Mouse (Mus musculus) kidney, embryonic 14.5 days (tissue): ENCODE results near the gene Cdkal1. TPM values are rescaled to one million over a fixed set of nuclear protein-coding genes. Genes with fewer than 3 reads are reported as not detected.

Experiments
- ATAC-seq: fragments of 200-750 bp; cut with Nextera tagmentation; 2 replicates; pipeline ENCODE4 v1.8.0; 2017; ENCODE audit warnings: moderate number of reproducible peaks, mild to moderate bottlenecking, moderate TSS enrichment, moderate library complexity; ENCODE audit not compliant: low FRiP score, low TSS enrichment
- H3K27ac ChIP-seq: fragments of 300-500 bp; sonication (generic); 2 replicates; pipeline ENCODE4 v1.5.1; 2014; ENCODE audit warnings: low read depth, mild to moderate bottlenecking, low read length, moderate library complexity, mixed read lengths
- H3K27me3 ChIP-seq: fragments of 300-500 bp; sonication (generic); 2 replicates; pipeline ENCODE4 v1.6.1; 2014; ENCODE audit warnings: mild to moderate bottlenecking, low read length; ENCODE audit not compliant: control insufficient read depth, insufficient read depth
- H3K36me3 ChIP-seq: fragments of 300-500 bp; sonication (generic); 2 replicates; pipeline ENCODE4 v1.6.1; 2014; ENCODE audit warnings: low read length, mixed read lengths; ENCODE audit not compliant: control insufficient read depth, insufficient read depth
- H3K4me1 ChIP-seq: fragments of 300-500 bp; sonication (generic); 2 replicates; pipeline ENCODE4 v1.6.1; 2014; ENCODE audit warnings: low read length, mixed read lengths; ENCODE audit not compliant: control insufficient read depth, insufficient read depth
- H3K4me2 ChIP-seq: fragments of 300-500 bp; sonication (generic); replicated peaks from 2 replicates; pipeline ENCODE4 v1.6.1; 2014; ENCODE audit warnings: low read depth, mild to moderate bottlenecking, low read length
- H3K4me3 ChIP-seq: fragments of 300-500 bp; sonication (generic); 2 replicates; pipeline ENCODE4 v1.5.1; 2014; ENCODE audit warnings: mild to moderate bottlenecking, low read length
- H3K9ac ChIP-seq: fragments of 300-500 bp; sonication (generic); 2 replicates; pipeline ENCODE4 v1.6.1; 2014; ENCODE audit warnings: low read depth, mild to moderate bottlenecking, low read length, moderate library complexity
- H3K9me3 ChIP-seq: fragments of 300-500 bp; sonication (generic); 2 replicates; pipeline ENCODE4 v1.6.1; 2016; ENCODE audit warnings: low read length; ENCODE audit not compliant: control insufficient read depth
- WGBS: fragments of 180-500 bp; shearing (Covaris S2); extraction: QIAGEN DNeasy Blood & Tissue Kit; methylation state at CpG from one replicate; pipeline ENCODE4 v1.1.7; 2014; 5-methylcytosine and 5-hydroxymethylcytosine counted together
- polyA plus RNA-seq: library from polyadenylated mRNA; unstranded; fragments of >200 nt; fragmentation: Nextera tagmentation; extraction: Ambion mirVana; gene quantifications from 2 replicates; pipeline ENCODE4 v1.2.1, GENCODE M21; 2014

Cdkal1 gene
- polyA plus RNA-seq, 1 experiment from 2014 or later: 35.9 TPM

DNA sequence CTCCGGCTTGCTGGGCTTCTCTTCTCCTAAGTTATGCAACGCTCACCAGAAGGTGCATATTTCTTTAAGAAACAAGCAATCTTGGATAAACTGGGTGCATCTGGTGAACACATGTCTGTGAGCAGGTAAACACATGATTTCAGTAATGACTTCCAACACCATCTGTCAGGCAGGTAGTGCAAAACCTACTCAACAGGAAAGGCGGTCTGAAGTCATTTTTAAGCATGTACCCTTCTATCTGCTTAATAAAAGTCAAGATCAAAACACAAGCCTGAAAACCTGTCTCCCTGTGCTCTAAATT lies 108.2 kb downstream of the Cdkal1 start:
- H3K27ac ChIP-seq: no peak overlapping the region
- WGBS: 80% methylated on average over 3 of the region's 3 CpGs

DNA sequence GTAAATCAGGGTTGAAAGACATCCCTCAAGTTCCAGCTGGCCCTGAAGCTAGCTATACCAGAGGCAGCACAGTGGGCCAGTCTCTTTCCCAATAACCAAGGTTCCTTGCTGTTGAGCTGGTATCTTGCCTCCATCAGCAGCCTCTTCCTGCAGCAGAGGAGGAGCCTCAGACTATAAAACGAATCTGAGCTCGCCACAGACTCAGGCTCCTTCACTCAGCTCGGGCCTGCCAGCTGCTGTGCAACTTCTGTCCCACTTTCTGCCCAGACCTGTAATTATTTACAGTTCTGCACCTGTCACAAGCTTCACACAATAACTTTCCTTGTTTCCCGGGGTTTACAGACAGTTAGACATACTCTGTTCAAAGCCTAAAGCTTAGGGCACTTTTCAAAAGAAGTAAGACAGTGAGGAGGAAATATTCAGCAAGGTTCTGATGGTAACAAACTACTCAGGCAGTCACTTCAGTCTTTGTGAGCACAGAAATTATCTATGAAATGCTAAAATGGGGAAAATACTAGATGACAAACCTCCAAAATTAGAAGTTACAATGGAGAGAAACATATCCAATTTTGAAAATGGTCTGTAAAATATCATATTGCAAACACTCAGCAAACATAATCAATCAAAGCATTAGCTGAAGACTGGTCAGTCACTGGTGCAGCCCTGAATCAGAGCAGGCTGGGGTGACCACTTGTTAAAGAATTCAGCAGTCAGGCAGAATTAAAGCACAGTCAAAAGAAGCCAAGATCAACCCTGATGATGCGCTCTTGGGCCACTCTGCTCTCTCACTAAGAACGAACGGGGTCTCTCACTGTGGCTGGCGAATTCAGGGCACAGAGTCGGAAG lies 108.8 kb downstream of the Cdkal1 start:
- H3K27ac ChIP-seq: no peak overlapping the region; the same call in 1 of the 2 replicates
- no peak; the same call in 1 of the 2 replicates for ATAC-seq
- H3K9ac ChIP-seq: no peak overlapping the region
- 57% methylated on average over 9 of the region's 9 CpGs for WGBS
- no peak overlapping the region for H3K4me2 ChIP-seq
- no peaks in the 10 kb centered on the region for H3K9me3 ChIP-seq
- 0 out of 2 replicates have a peak, but pooled peaks cover 3% of the 10 kb centered on the region for H3K4me1 ChIP-seq
- no peak overlapping the region for H3K4me3 ChIP-seq
- H3K27me3 ChIP-seq: no peaks in the 10 kb centered on the region
- H3K36me3 ChIP-seq: no peaks in the 10 kb centered on the region

More for the DNA sequence above, 108.2 kb downstream of the Cdkal1 start:
- Histone ChIP-seq H3K4me3 (no peak overlapping the region), H3K27me3 (no peaks in the 10 kb centered on the region), H3K4me2 (no peak overlapping the region), H3K36me3 (no peaks in the 10 kb centered on the region), H3K4me1 (0 out of 2 replicates have a peak, but pooled peaks cover 3% of the 10 kb centered on the region), H3K9ac (no peak overlapping the region), H3K9me3 (no peaks in the 10 kb centered on the region)
- ATAC-seq: no peak

DNA sequence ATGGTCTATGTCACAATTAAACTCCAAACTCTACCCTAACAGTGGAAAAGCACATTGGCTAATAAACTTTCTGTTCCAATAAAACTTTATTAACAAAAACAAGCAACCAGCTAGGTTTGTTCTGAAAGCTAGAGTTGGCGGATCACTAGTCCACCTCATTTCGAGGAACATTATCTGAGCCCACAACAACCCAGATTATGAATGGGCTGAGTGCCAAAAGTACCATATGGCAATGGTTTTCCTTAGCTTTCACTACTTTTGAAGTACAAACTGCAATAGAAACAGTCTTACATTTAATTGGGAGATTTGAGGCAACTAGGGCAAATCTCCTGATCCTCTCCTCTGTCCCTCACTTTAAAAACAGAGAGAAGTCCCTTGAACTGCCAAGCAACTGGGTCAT lies 110.4 kb downstream of the Cdkal1 start:
- H3K9ac ChIP-seq: no peak overlapping the region
- H3K9me3 ChIP-seq: no peaks in the 10 kb centered on the region
- H3K4me2 ChIP-seq: no peak overlapping the region
- no peak overlapping the region for H3K27ac ChIP-seq
- 81% methylated on average over 2 of the region's 2 CpGs for WGBS
- no peak for ATAC-seq
- H3K36me3 ChIP-seq: no peaks in the 10 kb centered on the region
- H3K27me3 ChIP-seq: no peaks in the 10 kb centered on the region
- 0 out of 2 replicates have a peak, but pooled peaks cover 3% of the 10 kb centered on the region for H3K4me1 ChIP-seq
- no peak overlapping the region for H3K4me3 ChIP-seq

DNA sequence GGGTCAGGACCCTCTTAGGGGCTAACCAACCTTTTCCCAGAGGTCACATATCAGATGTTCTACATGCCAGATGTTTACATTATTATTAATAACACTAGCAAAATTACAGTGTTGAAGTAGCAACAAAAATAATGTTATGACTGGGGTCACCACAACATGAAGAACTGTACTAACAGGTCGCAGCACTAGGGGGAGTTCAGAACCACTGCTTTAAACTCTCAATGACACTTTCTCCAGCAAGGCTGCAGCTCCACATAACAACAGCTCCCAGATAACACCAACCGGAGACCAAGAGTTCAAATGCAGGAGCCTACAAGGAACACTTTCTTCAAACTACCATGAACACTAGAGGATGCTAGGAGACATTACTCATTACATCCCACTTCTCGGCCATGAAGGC lies 111.3 kb downstream of the Cdkal1 start:
- Histone ChIP-seq H3K4me1 (0 out of 2 replicates have a peak, but pooled peaks cover 3% of the 10 kb centered on the region), H3K27me3 (no peaks in the 10 kb centered on the region), H3K4me2 (no peak overlapping the region), H3K27ac (no peak overlapping the region), H3K36me3 (no peaks in the 10 kb centered on the region), H3K9ac (no peak overlapping the region), H3K4me3 (no peak overlapping the region), H3K9me3 (no peaks in the 10 kb centered on the region)
- no peak for ATAC-seq
- WGBS: 83% methylated on average over 3 of the region's 3 CpGs

DNA sequence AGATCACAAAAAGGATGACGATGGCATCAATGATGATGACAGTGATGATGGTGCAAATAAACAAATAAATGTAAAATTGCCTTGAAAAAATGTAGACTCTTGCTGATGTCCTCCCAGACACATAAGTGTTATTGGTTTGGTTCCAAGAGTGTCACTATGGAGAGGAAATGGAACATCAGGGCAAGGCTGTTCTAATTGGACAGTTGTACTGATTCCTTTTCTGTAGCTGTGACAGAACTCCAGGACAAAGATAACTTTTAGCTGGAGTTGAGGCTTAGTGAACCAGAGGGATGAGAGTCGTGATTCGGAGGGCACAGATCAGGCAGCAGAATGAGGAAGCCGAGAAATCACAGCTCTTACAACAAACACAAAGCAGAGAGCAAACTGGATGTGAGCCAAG lies 111.7 kb downstream of the Cdkal1 start:
- Histone ChIP-seq H3K36me3 (no peaks in the 10 kb centered on the region), H3K27me3 (no peaks in the 10 kb centered on the region), H3K4me2 (no peak overlapping the region), H3K4me1 (0 out of 2 replicates have a peak, but pooled peaks cover 3% of the 10 kb centered on the region), H3K9me3 (no peaks in the 10 kb centered on the region), H3K27ac (no peak overlapping the region), H3K4me3 (no peak overlapping the region), H3K9ac (no peak overlapping the region)
- 71% methylated on average over 4 of the region's 4 CpGs for WGBS
- no peak for ATAC-seq

DNA sequence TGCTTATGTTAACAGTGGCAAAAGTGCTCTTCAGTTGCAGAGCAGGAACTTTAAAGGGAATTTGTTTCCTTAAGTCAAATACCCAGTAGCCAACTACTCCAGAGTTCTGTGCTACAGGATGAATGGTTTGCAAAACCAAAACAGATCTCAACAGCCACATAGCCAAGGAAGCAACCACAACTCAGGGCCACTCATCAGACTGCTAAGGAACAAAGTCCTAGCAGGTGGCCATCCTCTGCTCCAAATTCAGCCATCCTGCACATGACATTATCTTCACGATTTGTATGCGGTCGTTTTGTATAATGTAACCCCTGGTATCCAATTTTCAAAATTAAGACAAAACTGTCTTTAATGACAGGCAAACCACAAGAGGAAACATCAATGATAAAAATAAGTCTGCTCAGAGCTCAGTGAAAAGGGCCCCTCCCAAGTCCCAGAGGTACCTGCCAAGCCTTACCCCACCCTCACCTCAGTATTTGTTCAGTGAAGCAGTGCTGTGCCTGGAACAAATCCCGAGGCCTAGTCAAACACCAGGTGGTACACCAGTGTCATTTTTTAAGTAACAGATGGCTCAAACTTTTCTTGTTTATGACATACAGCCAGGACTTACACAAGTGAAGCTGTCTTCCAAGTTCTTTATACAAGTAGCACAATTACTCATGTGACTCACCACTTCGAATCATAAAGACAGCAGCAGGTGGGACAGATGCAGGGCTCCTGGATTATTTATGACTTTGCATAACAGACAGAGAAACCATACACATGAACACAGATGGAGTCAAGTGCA lies 117.6 kb downstream of the Cdkal1 start:
- WGBS: 76% methylated on average over 5 of the region's 5 CpGs
- Histone ChIP-seq H3K9ac (no peak overlapping the region), H3K4me3 (no peak overlapping the region), H3K36me3 (no peaks in the 10 kb centered on the region), H3K27me3 (no peaks in the 10 kb centered on the region), H3K4me2 (no peak overlapping the region), H3K27ac (no peak overlapping the region), H3K4me1 (no peaks in the 10 kb centered on the region), H3K9me3 (no peaks in the 10 kb centered on the region)
- no peak for ATAC-seq

DNA sequence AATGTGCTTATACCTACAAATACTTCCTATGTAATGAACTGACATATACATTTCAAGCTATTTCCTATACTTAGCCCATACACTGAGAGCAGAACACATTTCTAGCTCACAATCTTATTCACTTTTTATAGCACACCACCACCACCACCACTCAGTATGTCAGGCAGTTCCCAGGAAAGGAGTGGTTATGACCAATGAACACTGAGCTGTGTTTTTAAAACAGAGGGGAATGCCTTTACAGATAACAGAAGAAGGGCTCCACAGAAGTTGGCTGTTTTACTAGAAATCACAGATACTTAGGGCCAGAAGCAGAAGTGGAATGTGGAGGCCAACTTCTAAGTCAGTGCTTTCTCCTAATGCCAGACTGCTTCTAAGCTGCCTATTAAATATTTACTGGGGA lies 121.0 kb downstream of the Cdkal1 start:
- Histone ChIP-seq H3K27ac (no peak overlapping the region), H3K9me3 (no peaks in the 10 kb centered on the region), H3K9ac (no peak overlapping the region), H3K4me2 (no peak overlapping the region), H3K36me3 (no peaks in the 10 kb centered on the region), H3K4me3 (no peak overlapping the region), H3K27me3 (no peaks in the 10 kb centered on the region), H3K4me1 (no peaks in the 10 kb centered on the region)
- no peak for ATAC-seq

DNA sequence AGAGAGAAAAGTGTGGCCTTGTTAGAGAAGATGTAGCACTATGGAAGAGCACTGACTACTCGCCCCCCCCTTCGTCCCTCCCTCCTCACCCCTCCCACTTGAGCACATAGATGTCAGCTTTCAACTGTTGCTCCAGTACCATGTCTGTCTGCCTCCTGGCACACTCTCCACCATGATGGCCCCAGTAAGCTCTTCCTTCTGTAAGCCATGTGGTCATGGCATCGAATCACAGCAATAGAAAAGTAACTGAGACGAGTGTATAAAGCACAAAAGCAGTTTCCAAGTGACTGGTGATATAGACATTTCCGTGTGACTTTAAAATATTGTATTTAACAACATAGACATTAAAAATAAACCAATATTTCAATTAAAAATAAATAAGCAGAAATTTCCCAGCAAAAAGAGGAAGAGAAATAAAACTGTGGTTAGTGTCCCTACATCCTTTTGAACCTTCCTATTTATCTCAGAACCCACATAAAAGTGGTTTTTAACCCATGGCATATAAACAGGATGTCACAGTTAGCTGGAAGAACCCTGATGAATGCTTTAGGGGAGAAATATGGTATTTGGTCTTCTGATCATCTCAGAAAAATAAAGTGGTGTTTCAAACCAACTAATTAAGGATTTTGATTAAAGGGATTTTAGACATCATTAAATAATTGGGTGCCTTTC lies 129.2 kb downstream of the Cdkal1 start:
- Histone ChIP-seq H3K9me3 (no peaks in the 10 kb centered on the region), H3K27me3 (no peaks in the 10 kb centered on the region), H3K4me3 (no peak overlapping the region), H3K4me2 (no peak overlapping the region), H3K9ac (no peak overlapping the region), H3K4me1 (no peaks in the 10 kb centered on the region), H3K27ac (no peak overlapping the region), H3K36me3 (no peaks in the 10 kb centered on the region)
- ATAC-seq: no peak
- 93% methylated on average over 5 of the region's 5 CpGs for WGBS

DNA sequence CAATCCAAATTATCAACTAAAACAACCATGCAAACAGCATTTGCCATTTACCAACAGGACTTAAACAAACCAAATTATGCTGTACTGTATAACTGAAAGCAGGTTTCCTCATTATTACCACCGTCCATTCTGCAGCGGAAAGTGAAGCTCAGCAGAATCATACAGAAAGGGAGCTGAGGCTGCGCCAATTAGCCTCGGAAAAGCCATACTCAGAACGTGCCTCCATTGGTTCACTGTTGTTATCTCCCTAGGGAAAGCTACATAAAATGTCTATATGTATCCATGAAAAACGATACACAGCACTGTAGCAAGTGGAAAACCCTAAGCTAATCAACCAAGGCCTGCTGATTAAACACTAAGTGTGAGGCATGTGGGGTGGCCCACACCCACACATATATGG lies 130.6 kb downstream of the Cdkal1 start:
- H3K4me2 ChIP-seq: no peak overlapping the region
- WGBS: 86% methylated on average over 6 of the region's 6 CpGs
- H3K9ac ChIP-seq: no peak overlapping the region
- H3K4me3 ChIP-seq: no peak overlapping the region
- no peak for ATAC-seq
- H3K9me3 ChIP-seq: no peaks in the 10 kb centered on the region
- H3K27ac ChIP-seq: no peak overlapping the region
- no peaks in the 10 kb centered on the region for H3K36me3 ChIP-seq
- no peaks in the 10 kb centered on the region for H3K27me3 ChIP-seq
- H3K4me1 ChIP-seq: no peaks in the 10 kb centered on the region
